Mouse (Mus musculus): Measurements from ENCODE around the gene Elmo3. TPM values are rescaled to one million over a fixed set of nuclear protein-coding genes. Genes with fewer than 3 reads are reported as not detected.

Elmo3 gene
- total and polyA plus RNA-seq, 2 experiments from 2014 or later = 1.4 to 1.9 TPM

DNA sequence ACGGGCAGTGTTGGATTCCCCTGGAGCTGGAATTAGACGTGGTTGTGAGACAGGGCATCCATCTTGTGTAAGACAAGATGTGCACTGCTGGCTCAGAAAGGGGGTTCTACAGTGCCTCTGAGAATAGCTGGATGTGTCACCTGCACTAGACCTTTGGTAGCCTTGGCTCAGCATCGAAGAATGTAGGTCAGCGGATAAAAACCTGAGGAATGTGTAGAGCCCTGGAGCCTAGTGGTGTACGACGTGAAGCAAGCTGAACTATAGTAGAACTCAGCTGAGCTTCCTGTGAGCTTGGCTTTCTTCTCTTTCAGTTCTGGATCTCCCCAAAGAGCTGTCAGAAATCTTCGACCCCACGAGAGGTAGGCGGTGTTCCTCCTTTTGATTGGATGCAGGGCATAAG is 1.5 kb upstream of the Elmo3 start:
- Histone ChIP-seq H3K27ac (ENCODE audit: low read depth) (peak overlapping the region; percentile 46; the same call in 1 of the 2 replicates), H3K9me3 (replicated peaks; ENCODE audit: control insufficient read depth, low read length) (no peaks in the 10 kb centered on the region), H3K27me3 (ENCODE audit: control insufficient read depth, insufficient read depth, low read length) (no peaks in the 10 kb centered on the region), H3K4me3 (ENCODE audit: low read depth, low read length) (no peak overlapping the region), H3K9ac (replicated peaks; ENCODE audit: low read depth, low read length) (no peak overlapping the region), H3K4me1 (ENCODE audit: control insufficient read depth, insufficient read depth) (peaks cover 25% of the 10 kb centered on the region), H3K36me3 (replicated peaks; ENCODE audit: control insufficient read depth, insufficient read depth, low read length) (peaks cover 52% of the 10 kb centered on the region), H3K4me2 (ENCODE audit: low read depth, low read length) (no peak overlapping the region)
- peak; percentile 34; the same call in 1 of the 2 replicates for ATAC-seq (ENCODE audit: insufficient read depth, low read depth)
- 49% methylated on average over 9 of the region's 9 CpGs for WGBS
- DNase-seq (ENCODE audit: low spot score) = no peak
- TF ChIP-seq CTCF (IDR thresholded peaks at IDR 0.05; ENCODE audit: low read depth) (no peak), EP300 (IDR thresholded peaks at IDR 0.05; ENCODE audit: low read depth) (no peak)

DNA sequence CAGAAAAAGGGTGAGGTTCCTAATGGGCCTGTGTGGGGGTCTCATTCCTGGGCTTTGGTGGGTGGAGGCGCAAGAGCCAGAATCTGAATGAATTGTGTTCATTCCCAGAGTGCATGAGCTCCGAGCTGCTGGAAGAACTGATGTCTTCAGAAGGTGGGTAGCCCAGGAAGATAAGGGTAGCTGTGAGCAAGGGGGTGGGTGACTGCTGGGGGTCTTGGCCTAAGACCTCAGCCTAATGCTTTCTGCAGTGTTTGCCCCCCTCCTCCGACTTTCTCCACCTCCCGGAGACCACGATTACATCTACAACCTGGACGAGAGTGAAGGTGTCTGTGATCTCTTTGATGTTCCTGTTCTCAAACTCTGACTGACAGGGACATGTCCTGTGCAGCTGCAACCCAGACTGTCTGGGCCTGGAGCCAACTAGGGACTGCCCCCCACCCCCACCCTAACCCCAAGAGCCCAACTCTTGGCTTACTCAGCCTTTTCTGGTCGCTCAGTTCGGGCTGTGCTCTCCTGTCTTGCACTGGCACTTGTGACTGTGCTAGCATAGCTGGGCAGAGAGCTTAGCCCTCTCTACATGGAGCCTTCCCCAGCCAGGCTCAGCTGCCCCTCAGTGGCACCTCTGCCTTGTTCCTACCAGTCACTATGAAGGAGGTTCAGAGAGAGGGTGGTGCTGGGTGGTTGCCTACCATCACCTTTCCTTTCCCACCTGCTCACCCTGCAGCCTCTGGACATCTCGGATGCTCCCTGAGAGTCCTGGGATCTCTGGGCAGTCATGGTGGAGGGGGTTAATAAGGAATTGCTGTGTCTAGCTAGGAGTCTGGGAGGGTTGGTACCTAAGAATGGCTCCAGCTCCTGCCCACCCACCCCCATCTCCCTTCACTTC is 833 bp upstream of the Elmo3 start:
- no peak overlapping the region for H3K4me3 ChIP-seq (ENCODE audit: low read depth, low read length)
- DNase-seq (ENCODE audit: low spot score) = no peak
- no peak overlapping the region for H3K9ac ChIP-seq (replicated peaks; ENCODE audit: low read depth, low read length)
- WGBS = 33% methylated on average over 9 of the region's 9 CpGs
- no peaks in the 10 kb centered on the region for H3K9me3 ChIP-seq (replicated peaks; ENCODE audit: control insufficient read depth, low read length)
- H3K27ac ChIP-seq (ENCODE audit: low read depth) = peak overlapping the region; percentile 66; the same call in 1 of the 2 replicates
- no peaks in the 10 kb centered on the region for H3K27me3 ChIP-seq (ENCODE audit: control insufficient read depth, insufficient read depth, low read length)
- TF ChIP-seq EP300 (IDR thresholded peaks at IDR 0.05; ENCODE audit: low read depth) (no peak), CTCF (IDR thresholded peaks at IDR 0.05; ENCODE audit: low read depth) (no peak)
- peaks cover 24% of the 10 kb centered on the region; the same call in 1 of the 2 replicates for H3K4me1 ChIP-seq (ENCODE audit: control insufficient read depth, insufficient read depth)
- H3K4me2 ChIP-seq (ENCODE audit: low read depth, low read length) = no peak overlapping the region
- H3K36me3 ChIP-seq (replicated peaks; ENCODE audit: control insufficient read depth, insufficient read depth, low read length) = peaks cover 54% of the 10 kb centered on the region
- ATAC-seq (ENCODE audit: insufficient read depth, low read depth) = peak; percentile 22; the same call in 1 of the 2 replicates

- peaks cover 39% of the 10 kb centered on the region for H3K36me3 ChIP-seq (replicated peaks; ENCODE audit: control insufficient read depth, insufficient read depth, low read length)
- H3K4me2 ChIP-seq (ENCODE audit: low read depth, low read length) = peak overlapping the region; percentile 76
- peaks cover 24% of the 10 kb centered on the region; the same call in 1 of the 2 replicates for H3K4me1 ChIP-seq (ENCODE audit: control insufficient read depth, insufficient read depth)
- ATAC-seq (ENCODE audit: insufficient read depth, low read depth) = peak; percentile 12; the same call in 1 of the 2 replicates
- H3K27ac ChIP-seq (ENCODE audit: low read depth) = peak overlapping the region; percentile 66
- WGBS = 40% methylated on average over 5 of the region's 5 CpGs
- DNase-seq (ENCODE audit: low spot score) = no peak
- no peak overlapping the region for H3K9ac ChIP-seq (replicated peaks; ENCODE audit: low read depth, low read length)
- H3K27me3 ChIP-seq (ENCODE audit: control insufficient read depth, insufficient read depth, low read length) = no peaks in the 10 kb centered on the region
- TF ChIP-seq EP300 (IDR thresholded peaks at IDR 0.05; ENCODE audit: low read depth) (no peak), CTCF (IDR thresholded peaks at IDR 0.05; ENCODE audit: low read depth) (no peak)
- H3K9me3 ChIP-seq (replicated peaks; ENCODE audit: control insufficient read depth, low read length) = no peaks in the 10 kb centered on the region
- peak overlapping the region; percentile 40 for H3K4me3 ChIP-seq (ENCODE audit: low read depth, low read length)
Measured at GRCm38 (mm10) chr8:105306146-105306691, 818 bp downstream of the Elmo3 start.

DNA sequence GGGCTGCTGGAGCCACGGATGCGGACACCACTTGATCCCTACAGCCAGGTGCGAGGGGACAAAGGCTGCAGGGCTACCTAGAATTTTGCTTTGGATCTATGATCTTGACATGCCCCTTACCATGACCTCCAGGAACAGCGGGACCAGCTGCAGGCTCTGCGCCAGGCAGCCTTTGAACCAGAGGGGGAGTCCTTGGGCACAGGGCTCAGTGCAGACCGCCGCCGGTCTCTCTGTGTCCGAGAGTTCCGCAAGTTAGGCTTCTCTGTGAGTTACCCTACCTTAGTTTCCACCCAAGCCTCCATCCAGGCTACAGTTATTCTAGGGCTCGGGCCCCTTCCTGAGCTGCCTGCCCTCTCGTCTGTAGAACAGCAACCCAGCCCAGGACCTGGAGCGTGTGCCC is 2.3 kb downstream of the Elmo3 start:
- WGBS = 91% methylated on average over 13 of the region's 13 CpGs
- DNase-seq (ENCODE audit: low spot score) = no peak
- TF ChIP-seq CTCF (IDR thresholded peaks at IDR 0.05; ENCODE audit: low read depth) (no peak), EP300 (IDR thresholded peaks at IDR 0.05; ENCODE audit: low read depth) (no peak)

GRCm38 (mm10) chr8:105308428-105308827 is 3.0 kb downstream of the Elmo3 start:
- Histone ChIP-seq H3K4me2 (ENCODE audit: low read depth, low read length) (no peak overlapping the region), H3K27ac (ENCODE audit: low read depth) (no peak overlapping the region), H3K9me3 (replicated peaks; ENCODE audit: control insufficient read depth, low read length) (no peaks in the 10 kb centered on the region), H3K4me1 (ENCODE audit: control insufficient read depth, insufficient read depth) (peaks cover 28% of the 10 kb centered on the region), H3K27me3 (ENCODE audit: control insufficient read depth, insufficient read depth, low read length) (no peaks in the 10 kb centered on the region), H3K9ac (replicated peaks; ENCODE audit: low read depth, low read length) (no peak overlapping the region), H3K36me3 (replicated peaks; ENCODE audit: control insufficient read depth, insufficient read depth, low read length) (peaks cover 27% of the 10 kb centered on the region), H3K4me3 (ENCODE audit: low read depth, low read length) (no peak overlapping the region)
- ATAC-seq (ENCODE audit: insufficient read depth, low read depth) = no peak
- no peak for DNase-seq (ENCODE audit: low spot score)
- WGBS = 92% methylated on average over 10 of the region's 10 CpGs
- TF ChIP-seq CTCF (IDR thresholded peaks at IDR 0.05; ENCODE audit: low read depth) = no peak
- no peak for TF ChIP-seq EP300 (IDR thresholded peaks at IDR 0.05; ENCODE audit: low read depth)

More for the DNA sequence above, 2.3 kb downstream of the Elmo3 start:
- Histone ChIP-seq H3K9ac (replicated peaks; ENCODE audit: low read depth, low read length) (no peak overlapping the region), H3K4me2 (ENCODE audit: low read depth, low read length) (no peak overlapping the region), H3K4me3 (ENCODE audit: low read depth, low read length) (no peak overlapping the region), H3K4me1 (ENCODE audit: control insufficient read depth, insufficient read depth) (peaks cover 24% of the 10 kb centered on the region; the same call in 1 of the 2 replicates), H3K27me3 (ENCODE audit: control insufficient read depth, insufficient read depth, low read length) (no peaks in the 10 kb centered on the region), H3K27ac (ENCODE audit: low read depth) (no peak overlapping the region), H3K9me3 (replicated peaks; ENCODE audit: control insufficient read depth, low read length) (no peaks in the 10 kb centered on the region), H3K36me3 (replicated peaks; ENCODE audit: control insufficient read depth, insufficient read depth, low read length) (peaks cover 31% of the 10 kb centered on the region)
- no peak for ATAC-seq (ENCODE audit: insufficient read depth, low read depth)
